Mouse (Mus musculus) hindbrain, embryonic 13.5 days (tissue): ENCODE results near the gene Bud13. TPM values are rescaled to one million over a fixed set of nuclear protein-coding genes. Genes with fewer than 3 reads are reported as not detected.

Source experiments
- ATAC-seq: fragments of 200-750 bp; cut with Nextera tagmentation; 2 replicates; pipeline ENCODE4 v1.8.0; 2017; ENCODE audit warnings: moderate TSS enrichment; ENCODE audit not compliant: low FRiP score
- H3K27ac ChIP-seq: fragments of 300-500 bp; sonication (generic); 2 replicates; pipeline ENCODE4 v1.5.1; 2015; ENCODE audit warnings: inconsistent platforms, mild to moderate bottlenecking, moderate library complexity
- H3K27me3 ChIP-seq: fragments of 300-500 bp; sonication (generic); 2 replicates; pipeline ENCODE4 v1.6.1; 2015; ENCODE audit warnings: mild to moderate bottlenecking, inconsistent platforms
- H3K36me3 ChIP-seq: fragments of 300-500 bp; sonication (generic); 2 replicates; pipeline ENCODE4 v1.6.1; 2015; ENCODE audit warnings: mild to moderate bottlenecking, inconsistent platforms
- H3K4me1 ChIP-seq: fragments of 300-500 bp; sonication (generic); replicated peaks from 2 replicates; pipeline ENCODE4 v1.6.1; 2015; ENCODE audit warnings: inconsistent platforms
- H3K4me2 ChIP-seq: fragments of 300-500 bp; sonication (generic); 2 replicates; pipeline ENCODE4 v1.6.1; 2015; ENCODE audit warnings: inconsistent platforms, mild to moderate bottlenecking, moderate library complexity
- H3K4me3 ChIP-seq: fragments of 300-500 bp; sonication (generic); 2 replicates; pipeline ENCODE4 v1.5.1; 2015; ENCODE audit warnings: mild to moderate bottlenecking, inconsistent platforms
- H3K9ac ChIP-seq: fragments of 300-500 bp; sonication (generic); 2 replicates; pipeline ENCODE4 v1.6.1; 2015; ENCODE audit warnings: mild to moderate bottlenecking, inconsistent platforms
- H3K9me3 ChIP-seq: fragments of 300-500 bp; sonication (generic); 2 replicates; pipeline ENCODE4 v1.6.1; 2016; ENCODE audit warnings: inconsistent platforms
- WGBS: fragments of 180-500 bp; shearing (Covaris S2); methylation state at CpG from one replicate; pipeline ENCODE4 v1.1.7; 2015; 5-methylcytosine and 5-hydroxymethylcytosine counted together
- polyA plus RNA-seq: library from polyadenylated mRNA; unstranded; fragments of >200 nt; fragmentation: Nextera tagmentation; extraction: Ambion mirVana; gene quantifications from 2 replicates; pipeline ENCODE4 v1.2.1, GENCODE M21; 2015

The Bud13 gene
- polyA plus RNA-seq = 17.5 and 18.3 TPM in 2 replicates

DNA sequence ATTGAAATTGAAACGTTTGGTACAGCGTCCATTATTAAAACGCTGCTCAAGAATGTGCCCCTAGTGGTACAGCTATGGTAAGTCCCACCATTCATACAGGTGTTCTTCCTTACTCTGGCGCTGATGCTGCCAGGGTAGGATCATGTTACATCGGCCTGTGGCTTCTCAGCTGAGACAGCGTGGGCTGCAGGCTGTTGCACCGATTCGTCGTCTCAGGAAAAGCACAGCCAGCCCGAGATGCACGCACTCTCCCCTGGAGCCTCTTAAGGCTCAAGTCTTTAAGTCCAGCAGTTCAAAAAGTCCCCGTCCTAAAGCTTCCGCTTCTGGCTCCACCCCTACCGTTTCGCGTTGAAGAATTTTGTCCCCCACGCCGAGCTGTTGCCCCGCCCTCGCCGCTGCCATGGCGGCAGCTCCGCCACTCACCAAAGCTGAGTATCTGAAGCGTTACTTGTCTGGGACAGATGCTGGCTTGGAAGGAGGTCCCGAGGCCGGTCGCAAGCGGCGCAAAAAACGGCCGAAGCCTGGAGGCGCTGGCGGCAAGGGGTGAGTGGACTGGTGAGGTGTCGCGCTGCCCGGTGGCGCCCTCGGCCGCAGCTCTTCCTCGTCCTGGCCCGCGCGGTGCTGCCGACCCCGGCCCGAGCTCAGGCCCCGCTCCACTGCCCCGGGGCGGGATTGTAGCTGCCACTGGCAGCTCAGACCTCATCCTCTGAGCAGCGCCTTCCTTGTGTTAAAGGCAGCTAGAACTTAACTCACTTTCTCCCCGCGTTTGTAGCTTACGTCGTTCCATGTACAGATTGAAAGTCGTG lies at the start of gene Bud13:
Gene Bud13, plus strand, starts transcription at position 378 of the 806 bp plus-strand sequence.
- Histone ChIP-seq H3K9ac (peak within 1 kb of the TSS; percentile 91), H3K4me3 (peak within 1 kb of the TSS; percentile 93), H3K4me1 (peaks cover 11% of the 10 kb centered on the region), H3K9me3 (no peaks in the 10 kb centered on the region), H3K36me3 (peaks cover 56% of the 10 kb centered on the region), H3K27me3 (no peaks in the 10 kb centered on the region), H3K4me2 (peak within 1 kb of the TSS; percentile 77), H3K27ac (peak within 1 kb of the TSS; percentile 82)
- under 1% methylated on average over 55 of the region's 55 CpGs for WGBS
- ATAC-seq = peak; percentile 92

- Histone ChIP-seq H3K36me3 (no peaks in the 10 kb centered on the region), H3K4me2 (no peak overlapping the region), H3K27me3 (0 out of 2 replicates have a peak, but pooled peaks cover 8% of the 10 kb centered on the region), H3K9ac (no peak overlapping the region), H3K4me3 (no peak overlapping the region), H3K27ac (no peak overlapping the region), H3K4me1 (peaks cover 7% of the 10 kb centered on the region; the same call in 1 of the 2 replicates), H3K9me3 (no peaks in the 10 kb centered on the region)
- 87% methylated on average over 6 of the region's 6 CpGs for WGBS
- no peak for ATAC-seq
Observed at GRCm38 (mm10) chr9:46235196-46235595, 47.6 kb upstream of the Bud13 start.

DNA sequence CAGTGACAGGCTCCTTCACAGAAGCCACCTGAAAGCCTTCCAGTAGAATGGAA lies 47.4 kb upstream of the Bud13 start, which contains the start of gene Apoc3:
Gene Apoc3, minus strand, starts transcription at position 41 of the 53 bp plus-strand sequence.
- H3K9ac ChIP-seq = no peak within 1 kb of the TSS
- H3K36me3 ChIP-seq = no peaks in the 10 kb centered on the region
- no peak within 1 kb of the TSS for H3K27ac ChIP-seq
- no peak within 1 kb of the TSS for H3K4me2 ChIP-seq
- H3K4me3 ChIP-seq = no peak within 1 kb of the TSS
- no peaks in the 10 kb centered on the region for H3K9me3 ChIP-seq
- H3K27me3 ChIP-seq = 0 out of 2 replicates have a peak, but pooled peaks cover 8% of the 10 kb centered on the region
- H3K4me1 ChIP-seq = peaks cover 5% of the 10 kb centered on the region; the same call in 1 of the 2 replicates
- no peak for ATAC-seq

GRCm38 (mm10) chr9:46235649-46236048 lies 47.2 kb upstream of the Bud13 start:
- Histone ChIP-seq H3K4me2 (no peak overlapping the region), H3K9ac (no peak overlapping the region), H3K9me3 (no peaks in the 10 kb centered on the region), H3K27ac (no peak overlapping the region), H3K36me3 (no peaks in the 10 kb centered on the region), H3K4me1 (peaks cover 3% of the 10 kb centered on the region; the same call in 1 of the 2 replicates), H3K4me3 (no peak overlapping the region), H3K27me3 (0 out of 2 replicates have a peak, but pooled peaks cover 8% of the 10 kb centered on the region)
- 70% methylated on average over 4 of the region's 4 CpGs for WGBS
- ATAC-seq = no peak

GRCm38 (mm10) chr9:46238850-46239249 lies 44.0 kb upstream of the Bud13 start:
- Histone ChIP-seq H3K4me1 (0 out of 2 replicates have a peak, but pooled peaks cover 6% of the 10 kb centered on the region), H3K9ac (no peak overlapping the region), H3K9me3 (no peaks in the 10 kb centered on the region), H3K4me2 (no peak overlapping the region), H3K27me3 (0 out of 2 replicates have a peak, but pooled peaks cover 8% of the 10 kb centered on the region), H3K4me3 (no peak overlapping the region), H3K36me3 (no peaks in the 10 kb centered on the region), H3K27ac (no peak overlapping the region)
- WGBS = 95% methylated on average over 7 of the region's 7 CpGs
- no peak for ATAC-seq

DNA sequence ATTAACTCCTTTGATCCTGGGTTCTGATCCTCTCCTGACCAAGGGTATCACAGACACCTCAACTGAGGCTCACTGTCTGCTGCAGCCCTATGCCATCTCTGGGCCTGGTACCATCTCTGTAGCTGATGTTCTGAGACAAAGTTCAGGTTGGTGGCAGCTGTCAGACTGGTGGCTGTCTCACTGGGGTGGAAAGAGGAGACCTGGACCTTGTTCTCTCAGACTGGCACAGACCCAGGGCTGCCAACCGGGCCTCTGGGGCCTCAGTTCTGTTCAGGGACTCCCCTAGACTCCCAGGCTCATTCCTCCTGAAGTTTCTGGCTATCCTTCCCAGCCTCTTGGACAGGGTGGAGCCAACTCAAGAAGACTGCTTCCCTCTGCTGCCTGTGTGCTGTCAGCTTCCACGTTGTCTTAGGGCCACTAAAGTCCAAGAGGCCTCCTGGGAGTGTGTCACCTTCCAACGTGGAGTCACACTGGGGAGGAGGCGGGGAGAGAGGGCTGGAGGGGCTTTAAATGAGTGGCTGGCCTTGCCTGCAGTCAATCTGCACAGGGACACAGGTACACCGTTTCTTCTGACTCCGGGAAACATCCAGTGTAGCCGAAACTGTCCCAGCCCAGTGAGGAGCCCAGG lies 42.2 kb upstream of the Bud13 start, which contains the start of gene Apoa4:
Gene Apoa4, plus strand, starts transcription at position 171 of the 628 bp plus-strand sequence.
- WGBS = 76% methylated on average over 7 of the region's 7 CpGs
- Histone ChIP-seq H3K9ac (no peak within 1 kb of the TSS), H3K9me3 (no peaks in the 10 kb centered on the region), H3K36me3 (no peaks in the 10 kb centered on the region), H3K27ac (no peak within 1 kb of the TSS), H3K4me1 (0 out of 2 replicates have a peak, but pooled peaks cover 6% of the 10 kb centered on the region), H3K27me3 (0 out of 2 replicates have a peak, but pooled peaks cover 8% of the 10 kb centered on the region), H3K4me3 (no peak within 1 kb of the TSS), H3K4me2 (no peak within 1 kb of the TSS)
- ATAC-seq = no peak

DNA sequence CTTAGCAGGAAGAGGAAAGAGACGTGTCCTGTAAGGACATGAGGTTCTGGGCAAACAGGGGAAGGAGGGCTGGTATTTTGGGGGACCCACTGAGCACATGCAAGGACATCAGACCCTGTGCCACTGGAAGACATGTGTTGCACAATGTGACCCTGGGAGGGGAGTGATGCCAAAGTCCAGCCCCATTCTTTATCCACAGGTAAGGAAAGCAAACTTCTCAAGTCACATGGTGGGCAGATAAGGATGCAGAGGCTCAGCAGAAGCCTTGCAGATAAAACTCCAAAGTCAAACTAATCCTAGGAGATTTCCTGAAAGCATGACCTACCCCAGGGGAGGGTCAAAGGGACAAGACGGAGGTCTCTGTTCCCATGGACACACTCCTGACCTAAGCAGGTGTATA lies 41.0 kb upstream of the Bud13 start:
- Histone ChIP-seq H3K27me3 (0 out of 2 replicates have a peak, but pooled peaks cover 8% of the 10 kb centered on the region), H3K4me3 (no peak overlapping the region), H3K9me3 (no peaks in the 10 kb centered on the region), H3K27ac (no peak overlapping the region), H3K4me2 (no peak overlapping the region), H3K4me1 (0 out of 2 replicates have a peak, but pooled peaks cover 6% of the 10 kb centered on the region), H3K36me3 (no peaks in the 10 kb centered on the region), H3K9ac (no peak overlapping the region)
- no peak for ATAC-seq
- 85% methylated on average over 2 of the region's 2 CpGs for WGBS

GRCm38 (mm10) chr9:46243122-46243521 lies 39.7 kb upstream of the Bud13 start:
- no peak for ATAC-seq
- Histone ChIP-seq H3K27ac (no peak overlapping the region), H3K36me3 (no peaks in the 10 kb centered on the region), H3K27me3 (0 out of 2 replicates have a peak, but pooled peaks cover 8% of the 10 kb centered on the region), H3K9ac (no peak overlapping the region), H3K9me3 (no peaks in the 10 kb centered on the region), H3K4me2 (no peak overlapping the region), H3K4me1 (0 out of 2 replicates have a peak, but pooled peaks cover 6% of the 10 kb centered on the region), H3K4me3 (no peak overlapping the region)
- WGBS = 64% methylated on average over 4 of the region's 4 CpGs

DNA sequence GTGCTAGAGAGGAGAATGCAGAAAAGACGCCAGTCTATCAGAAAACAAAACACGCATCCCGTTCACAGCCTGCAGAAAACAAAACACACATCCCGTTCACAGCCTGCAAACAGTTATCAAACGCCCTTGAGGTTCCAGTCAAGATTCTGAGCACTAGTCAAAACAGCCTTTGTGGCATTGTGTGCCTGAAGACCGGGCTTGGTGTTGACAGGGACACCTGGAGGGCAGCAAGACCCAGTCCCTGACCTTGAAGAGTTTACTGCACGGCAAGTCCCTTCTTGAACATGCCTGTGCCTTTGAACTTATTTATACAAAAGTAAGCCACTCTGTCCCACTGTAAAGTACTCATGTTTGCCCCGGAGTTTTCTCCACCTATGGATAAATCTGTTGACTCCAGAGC lies 39.2 kb upstream of the Bud13 start:
- H3K27me3 ChIP-seq = 0 out of 2 replicates have a peak, but pooled peaks cover 8% of the 10 kb centered on the region
- H3K4me3 ChIP-seq = no peak overlapping the region
- H3K9me3 ChIP-seq = no peaks in the 10 kb centered on the region
- 65% methylated on average over 8 of the region's 8 CpGs for WGBS
- H3K4me1 ChIP-seq = 0 out of 2 replicates have a peak, but pooled peaks cover 6% of the 10 kb centered on the region
- no peak overlapping the region for H3K27ac ChIP-seq
- no peaks in the 10 kb centered on the region for H3K36me3 ChIP-seq
- no peak for ATAC-seq
- no peak overlapping the region for H3K4me2 ChIP-seq
- no peak overlapping the region for H3K9ac ChIP-seq

- H3K4me3 ChIP-seq = no peak overlapping the region
- 0 out of 2 replicates have a peak, but pooled peaks cover 8% of the 10 kb centered on the region for H3K27me3 ChIP-seq
- H3K36me3 ChIP-seq = no peaks in the 10 kb centered on the region
- no peak for ATAC-seq
- H3K9me3 ChIP-seq = no peaks in the 10 kb centered on the region
- WGBS = 22% methylated on average over 11 of the region's 11 CpGs
- no peak overlapping the region for H3K9ac ChIP-seq
- no peak overlapping the region for H3K27ac ChIP-seq
- 0 out of 2 replicates have a peak, but pooled peaks cover 6% of the 10 kb centered on the region for H3K4me1 ChIP-seq
- H3K4me2 ChIP-seq = no peak overlapping the region
Observed at GRCm38 (mm10) chr9:46246752-46247324, 36.0 kb upstream of the Bud13 start.

DNA sequence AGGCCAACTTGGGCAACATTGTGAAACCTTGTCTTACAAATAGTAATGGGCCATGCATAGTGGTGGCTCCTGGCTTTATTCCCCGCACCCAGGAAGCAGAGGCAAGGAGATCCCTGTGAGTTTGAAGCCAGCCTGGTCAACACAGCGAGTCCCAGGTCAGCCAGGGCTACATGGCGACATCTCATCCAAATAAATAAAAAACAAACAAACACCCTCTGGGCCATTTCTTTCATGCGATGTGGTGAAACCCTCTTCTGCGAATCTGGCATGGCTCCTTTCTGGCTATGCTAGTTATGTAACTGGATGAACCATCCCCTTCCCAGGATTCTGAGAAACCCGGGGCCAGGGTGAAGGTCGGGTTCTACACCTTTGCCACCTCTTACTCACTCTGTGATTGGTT lies 26.6 kb upstream of the Bud13 start:
- H3K9ac ChIP-seq = no peak overlapping the region
- no peak overlapping the region for H3K27ac ChIP-seq
- H3K4me1 ChIP-seq = no peaks in the 10 kb centered on the region; the same call in 1 of the 2 replicates
- WGBS = 93% methylated on average over 7 of the region's 7 CpGs
- 0 out of 2 replicates have a peak, but pooled peaks cover 2% of the 10 kb centered on the region for H3K27me3 ChIP-seq
- H3K36me3 ChIP-seq = no peaks in the 10 kb centered on the region
- ATAC-seq = no peak
- no peak overlapping the region for H3K4me2 ChIP-seq
- no peaks in the 10 kb centered on the region for H3K9me3 ChIP-seq
- no peak overlapping the region for H3K4me3 ChIP-seq

DNA sequence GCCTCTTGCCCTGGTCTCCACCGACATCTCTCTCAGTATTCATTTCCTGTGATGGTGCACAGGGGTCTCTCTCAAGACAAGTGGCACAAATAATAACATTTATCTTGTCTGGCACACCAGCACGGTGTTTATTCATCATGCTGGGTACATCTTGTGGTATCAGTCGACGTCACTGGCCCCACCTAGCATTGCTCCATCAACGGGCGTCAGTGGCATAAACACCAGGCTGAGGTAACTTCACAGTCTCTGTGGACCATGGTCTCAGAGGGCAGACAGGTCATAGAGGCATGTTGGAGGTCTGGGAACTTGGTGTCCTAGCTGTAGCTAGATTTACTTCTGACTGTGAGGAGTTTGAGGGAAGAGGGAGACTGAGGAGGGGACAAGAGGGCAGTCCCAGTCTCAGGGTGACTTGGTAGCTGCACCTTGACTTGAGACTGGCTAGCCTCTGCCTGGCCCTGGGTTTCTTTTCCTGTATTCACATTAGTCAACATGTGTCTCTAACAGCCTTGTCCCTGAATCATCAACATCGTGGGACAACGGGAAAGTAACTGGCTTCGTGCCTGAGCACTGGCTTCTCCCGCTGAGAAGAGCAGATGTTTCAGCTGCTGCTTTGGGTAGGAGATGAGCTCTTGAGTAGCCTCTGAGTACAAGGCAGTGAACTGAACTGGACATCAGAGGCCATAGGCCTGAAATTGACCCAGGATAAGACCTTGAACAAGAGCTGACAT lies 26.0 kb upstream of the Bud13 start:
- 91% methylated on average over 10 of the region's 10 CpGs for WGBS
- H3K9me3 ChIP-seq = no peaks in the 10 kb centered on the region
- 0 out of 2 replicates have a peak, but pooled peaks cover 2% of the 10 kb centered on the region for H3K27me3 ChIP-seq
- no peak overlapping the region for H3K9ac ChIP-seq
- no peaks in the 10 kb centered on the region; the same call in 1 of the 2 replicates for H3K4me1 ChIP-seq
- no peaks in the 10 kb centered on the region for H3K36me3 ChIP-seq
- H3K4me2 ChIP-seq = no peak overlapping the region
- H3K27ac ChIP-seq = no peak overlapping the region
- ATAC-seq = no peak
- H3K4me3 ChIP-seq = no peak overlapping the region
